Mouse (Mus musculus): ENCODE data around the gene Atp6v0a1. TPM values are rescaled to one million over a fixed set of nuclear protein-coding genes. Genes with fewer than 3 reads are reported as not detected.
A peak's percentile ranks its signal among the peaks of the same experiment; 100 is the strongest.

Atp6v0a1 gene
- polyA plus RNA-seq, 1 experiment from 2014 or later: 29.4 TPM

DNA sequence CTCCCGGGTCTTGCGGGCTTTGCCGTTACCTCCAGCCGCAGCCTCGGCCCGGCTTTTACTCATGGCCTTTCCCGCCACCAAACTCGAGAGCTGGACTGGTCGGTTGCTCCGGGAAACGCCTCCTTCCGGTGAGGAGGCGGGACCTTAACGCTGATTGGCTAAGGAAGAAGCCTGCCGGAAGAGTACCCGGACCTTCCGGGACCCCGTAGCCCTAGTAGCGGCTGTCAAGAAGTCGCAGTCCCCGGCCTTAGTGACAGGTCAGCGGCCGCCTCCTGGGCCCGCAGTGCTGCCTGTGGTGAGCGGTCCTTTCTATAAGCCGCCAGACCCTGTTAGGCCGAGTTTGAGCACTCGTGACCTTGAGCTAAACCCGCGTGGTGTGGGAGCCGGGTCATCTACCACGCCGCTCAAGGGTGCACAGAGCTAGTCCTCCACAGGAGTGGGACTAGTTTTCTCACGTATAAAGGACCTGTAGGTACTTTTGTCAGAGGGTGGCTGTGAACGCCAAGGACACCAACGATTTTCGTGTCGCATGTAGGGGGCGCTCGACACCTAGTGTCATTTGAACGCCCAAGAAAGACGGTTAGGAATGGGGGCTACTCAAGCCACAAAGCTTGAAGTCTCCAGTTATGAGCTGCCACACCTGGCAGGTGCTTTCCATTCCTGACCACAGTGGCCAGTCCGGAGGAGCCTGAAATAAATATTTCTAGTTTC is 86.2 kb downstream of the Atp6v0a1 start, which contains the start of gene Psmc3ip:
TSS of gene Psmc3ip (minus strand) at position 123 of the 711 bp plus-strand sequence.
- H3K36me3 ChIP-seq (replicated peaks; ENCODE audit: insufficient read depth, low read length): peaks cover 73% of the 10 kb centered on the region
- WGBS (ENCODE audit: insufficient replicate concordance): 1% methylated on average over 43 of the region's 43 CpGs
- peak within 1 kb of the TSS; percentile 97 for H3K27ac ChIP-seq (ENCODE audit: low read depth)
- peak within 1 kb of the TSS; percentile 83 for H3K4me2 ChIP-seq (ENCODE audit: low read depth, low read length)
- DNase-seq (peak; percentile 96), ATAC-seq (peak; percentile 98)
- H3K9me3 ChIP-seq (ENCODE audit: low read length): no peaks in the 10 kb centered on the region
- TF ChIP-seq EP300 (IDR thresholded peaks at IDR 0.05; ENCODE audit: low read depth): peak; percentile 24; the same call in 1 of the 2 replicates
- peak; percentile 89 for TF ChIP-seq CTCF (IDR thresholded peaks at IDR 0.05; ENCODE audit: low read depth)
- H3K27me3 ChIP-seq (ENCODE audit: insufficient read depth, low read length): no peaks in the 10 kb centered on the region
- H3K4me1 ChIP-seq (ENCODE audit: insufficient read depth): peaks cover 12% of the 10 kb centered on the region
- H3K4me3 ChIP-seq (ENCODE audit: low read depth, low read length): peak within 1 kb of the TSS; percentile 76
- peak within 1 kb of the TSS; percentile 82 for H3K9ac ChIP-seq (replicated peaks)

DNA sequence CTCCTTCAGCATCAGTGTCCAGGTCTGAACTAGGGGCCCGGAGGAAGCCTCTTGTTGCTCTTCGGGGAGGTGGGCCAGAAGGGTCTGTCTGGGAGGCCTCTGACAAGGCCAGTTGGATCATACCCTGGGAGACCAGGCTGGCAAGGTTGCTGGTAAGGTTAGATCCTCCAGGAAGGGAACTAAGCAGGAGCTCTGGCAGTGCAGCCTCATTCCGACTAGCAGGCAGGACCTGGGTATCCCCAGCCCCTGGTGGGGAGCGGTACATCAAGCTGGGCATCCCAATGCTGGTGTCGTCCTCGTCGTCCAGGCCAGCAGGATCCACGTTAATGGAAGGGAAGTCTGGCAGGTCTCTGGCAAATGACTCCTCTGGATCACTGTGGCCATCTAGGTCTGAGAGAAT is 89.0 kb downstream of the Atp6v0a1 start:
- Histone ChIP-seq H3K27ac (ENCODE audit: low read depth) (no peak overlapping the region), H3K27me3 (ENCODE audit: insufficient read depth, low read length) (no peaks in the 10 kb centered on the region), H3K36me3 (replicated peaks; ENCODE audit: insufficient read depth, low read length) (peaks cover 70% of the 10 kb centered on the region), H3K4me1 (ENCODE audit: insufficient read depth) (peaks cover 12% of the 10 kb centered on the region), H3K9me3 (ENCODE audit: low read length) (no peaks in the 10 kb centered on the region), H3K4me3 (ENCODE audit: low read depth, low read length) (no peak overlapping the region), H3K9ac (replicated peaks) (no peak overlapping the region), H3K4me2 (ENCODE audit: low read depth, low read length) (no peak overlapping the region)
- WGBS (ENCODE audit: insufficient replicate concordance): 87% methylated on average over 8 of the region's 8 CpGs
- no peak for ATAC-seq
- DNase-seq: no peak
- no peak for TF ChIP-seq EP300 (IDR thresholded peaks at IDR 0.05; ENCODE audit: low read depth)
- TF ChIP-seq CTCF (IDR thresholded peaks at IDR 0.05; ENCODE audit: low read depth): no peak

DNA sequence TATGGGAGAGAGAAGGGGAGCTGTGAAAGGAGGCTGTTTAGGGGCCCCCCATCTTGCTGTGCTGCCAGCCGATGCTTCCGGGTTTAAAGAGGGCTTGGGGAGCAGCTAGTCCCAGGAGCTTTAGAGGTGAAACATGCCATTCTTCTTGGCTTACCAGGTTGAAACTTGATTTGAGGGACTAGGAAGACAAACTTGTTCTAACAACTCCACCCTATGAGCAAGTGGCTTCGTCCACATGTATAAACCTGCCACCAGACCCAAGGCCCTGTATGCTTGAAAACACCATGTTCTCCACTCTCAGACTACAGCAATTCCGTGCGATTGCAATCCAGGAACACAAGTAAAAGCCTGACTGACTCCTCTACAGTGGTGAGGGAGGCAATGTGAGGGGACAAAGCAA is 93.8 kb downstream of the Atp6v0a1 start:
- no peak for DNase-seq
- H3K4me2 ChIP-seq (ENCODE audit: low read depth, low read length): no peak overlapping the region
- no peaks in the 10 kb centered on the region for H3K27me3 ChIP-seq (ENCODE audit: insufficient read depth, low read length)
- WGBS (ENCODE audit: insufficient replicate concordance): 92% methylated on average over 5 of the region's 5 CpGs
- ATAC-seq: no peak
- H3K27ac ChIP-seq (ENCODE audit: low read depth): no peak overlapping the region
- no peaks in the 10 kb centered on the region for H3K9me3 ChIP-seq (ENCODE audit: low read length)
- H3K4me3 ChIP-seq (ENCODE audit: low read depth, low read length): no peak overlapping the region
- H3K4me1 ChIP-seq (ENCODE audit: insufficient read depth): no peaks in the 10 kb centered on the region
- no peak overlapping the region for H3K9ac ChIP-seq (replicated peaks)
- H3K36me3 ChIP-seq (replicated peaks; ENCODE audit: insufficient read depth, low read length): peaks cover 70% of the 10 kb centered on the region
- TF ChIP-seq EP300 (IDR thresholded peaks at IDR 0.05; ENCODE audit: low read depth): no peak
- TF ChIP-seq CTCF (IDR thresholded peaks at IDR 0.05; ENCODE audit: low read depth): no peak

DNA sequence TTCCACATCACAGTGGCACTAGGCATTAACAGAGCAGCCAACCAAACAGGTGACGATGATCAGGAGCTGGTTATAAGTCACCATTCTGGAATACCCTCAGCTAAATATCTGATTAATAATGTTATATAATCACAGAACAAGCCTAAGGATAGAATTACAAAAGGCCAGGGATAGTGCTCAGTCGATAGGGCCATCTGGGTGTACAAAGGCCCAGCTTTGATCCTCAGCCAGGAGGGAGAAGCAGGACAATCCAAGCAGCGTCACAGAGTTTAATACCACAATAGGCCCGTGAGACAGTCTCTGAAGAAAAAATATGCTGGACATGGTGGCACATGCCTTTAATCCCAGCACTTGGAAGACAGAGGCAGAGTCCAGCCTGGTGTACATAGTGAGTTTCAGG is 100.1 kb downstream of the Atp6v0a1 start:
- H3K36me3 ChIP-seq (replicated peaks; ENCODE audit: insufficient read depth, low read length): peaks cover 14% of the 10 kb centered on the region
- ATAC-seq (no peak), DNase-seq (no peak)
- no peak overlapping the region for H3K27ac ChIP-seq (ENCODE audit: low read depth)
- no peaks in the 10 kb centered on the region for H3K27me3 ChIP-seq (ENCODE audit: insufficient read depth, low read length)
- TF ChIP-seq CTCF (IDR thresholded peaks at IDR 0.05; ENCODE audit: low read depth) (no peak), EP300 (IDR thresholded peaks at IDR 0.05; ENCODE audit: low read depth) (no peak)
- H3K9ac ChIP-seq (replicated peaks): no peak overlapping the region
- 87% methylated on average over 4 of the region's 4 CpGs for WGBS (ENCODE audit: insufficient replicate concordance)
- no peaks in the 10 kb centered on the region for H3K4me1 ChIP-seq (ENCODE audit: insufficient read depth)
- H3K4me3 ChIP-seq (ENCODE audit: low read depth, low read length): no peak overlapping the region
- no peaks in the 10 kb centered on the region for H3K9me3 ChIP-seq (ENCODE audit: low read length)
- H3K4me2 ChIP-seq (ENCODE audit: low read depth, low read length): no peak overlapping the region

DNA sequence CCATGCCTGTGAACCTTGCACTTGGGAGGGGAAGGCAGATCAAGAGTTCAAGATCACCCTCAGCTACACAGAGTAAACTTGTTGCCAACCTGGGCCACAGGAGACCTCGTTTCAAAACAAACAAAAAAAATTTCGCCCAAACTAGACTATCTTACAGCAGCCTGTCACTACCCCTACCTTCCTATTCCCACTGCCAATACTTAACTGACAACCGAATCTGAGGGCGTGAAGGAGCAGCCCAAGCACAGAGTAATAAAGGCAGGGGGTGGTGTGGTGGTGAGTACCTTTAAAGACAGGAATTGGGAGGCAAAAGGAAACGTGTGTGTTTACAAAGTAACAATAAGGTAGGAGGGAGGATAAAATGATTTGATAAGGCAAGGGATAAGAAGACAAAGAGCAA is 101.5 kb downstream of the Atp6v0a1 start:
- TF ChIP-seq CTCF (IDR thresholded peaks at IDR 0.05; ENCODE audit: low read depth) (no peak), EP300 (IDR thresholded peaks at IDR 0.05; ENCODE audit: low read depth) (no peak)
- Histone ChIP-seq H3K4me2 (ENCODE audit: low read depth, low read length) (no peak overlapping the region), H3K27ac (ENCODE audit: low read depth) (no peak overlapping the region), H3K4me1 (ENCODE audit: insufficient read depth) (0 out of 2 replicates have a peak, but pooled peaks cover 3% of the 10 kb centered on the region), H3K36me3 (replicated peaks; ENCODE audit: insufficient read depth, low read length) (0 out of 2 replicates have a peak, but pooled peaks cover 5% of the 10 kb centered on the region), H3K9me3 (ENCODE audit: low read length) (no peaks in the 10 kb centered on the region), H3K9ac (replicated peaks) (no peak overlapping the region), H3K4me3 (ENCODE audit: low read depth, low read length) (no peak overlapping the region), H3K27me3 (ENCODE audit: insufficient read depth, low read length) (no peaks in the 10 kb centered on the region)
- no peak for ATAC-seq
- no peak for DNase-seq
- WGBS (ENCODE audit: insufficient replicate concordance): 58% methylated on average over 5 of the region's 5 CpGs

DNA sequence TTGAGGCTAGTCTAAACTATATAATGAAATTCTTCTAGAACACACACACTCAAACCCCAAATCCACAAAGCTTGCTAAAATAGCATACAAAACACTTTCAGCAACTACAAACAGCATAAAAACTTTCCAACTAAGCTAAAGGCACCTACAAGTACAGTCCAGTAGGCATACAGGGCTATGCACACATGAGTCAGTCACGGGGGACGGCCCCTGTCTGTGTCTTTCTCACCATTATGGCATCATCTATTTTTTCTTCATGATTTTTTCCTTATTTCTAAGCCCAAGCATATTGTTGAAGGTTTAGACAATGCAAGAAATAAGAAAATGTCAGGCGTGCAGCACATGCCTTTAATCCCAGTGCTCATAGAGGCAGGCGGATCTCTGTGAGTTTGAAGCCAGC is 101.9 kb downstream of the Atp6v0a1 start:
- H3K36me3 ChIP-seq (replicated peaks; ENCODE audit: insufficient read depth, low read length): peaks cover 5% of the 10 kb centered on the region; the same call in 1 of the 2 replicates
- no peak overlapping the region for H3K4me3 ChIP-seq (ENCODE audit: low read depth, low read length)
- no peaks in the 10 kb centered on the region for H3K27me3 ChIP-seq (ENCODE audit: insufficient read depth, low read length)
- TF ChIP-seq CTCF (IDR thresholded peaks at IDR 0.05; ENCODE audit: low read depth) (no peak), EP300 (IDR thresholded peaks at IDR 0.05; ENCODE audit: low read depth) (no peak)
- 82% methylated on average over 4 of the region's 4 CpGs for WGBS (ENCODE audit: insufficient replicate concordance)
- no peak overlapping the region for H3K27ac ChIP-seq (ENCODE audit: low read depth)
- no peaks in the 10 kb centered on the region for H3K9me3 ChIP-seq (ENCODE audit: low read length)
- no peak overlapping the region for H3K9ac ChIP-seq (replicated peaks)
- H3K4me1 ChIP-seq (ENCODE audit: insufficient read depth): 0 out of 2 replicates have a peak, but pooled peaks cover 5% of the 10 kb centered on the region
- no peak overlapping the region for H3K4me2 ChIP-seq (ENCODE audit: low read depth, low read length)
- DNase-seq (no peak), ATAC-seq (no peak)

Measured in liver, postnatal 0 days (tissue).